Mouse (Mus musculus): ENCODE measurements around the gene Coch. TPM values are rescaled to one million over a fixed set of nuclear protein-coding genes. Genes with fewer than 3 reads are reported as not detected.
"Not testable (repeated sequence)": the region's sequence is repeated elsewhere in the genome, so short reads cannot be mapped to it uniquely, and the experiment has no call there.

The Coch gene
- polyA plus RNA-seq (2016; fragmentation: Nextera tagmentation; extraction: Ambion mirVana), result 4.1 and 4.6 TPM in 2 replicates

- Histone ChIP-seq H3K27me3 (peaks cover 42% of the 10 kb centered on the region), H3K9ac (peak within 1 kb of the TSS; percentile 62), H3K9me3 (no peaks in the 10 kb centered on the region), H3K4me3 (peak within 1 kb of the TSS; percentile 61), H3K36me3 (no peaks in the 10 kb centered on the region), H3K27ac (no peak within 1 kb of the TSS), H3K4me1 (peaks cover 7% of the 10 kb centered on the region; the same call in 1 of the 2 replicates), H3K4me2 (replicated peaks) (peak within 1 kb of the TSS; percentile 94)
- WGBS, result under 1% methylated on average over 73 of the region's 79 CpGs
- ATAC-seq (ENCODE audit: insufficient number of reproducible peaks, insufficient read depth, low FRiP score, low TSS enrichment), result peak; percentile 85
These were observed at the start of gene Coch for GRCm38 (mm10) chr12:51593229-51594029. Gene Coch (plus strand): TSS chr12:51593341.

GRCm38 (mm10) chr12:51543402-51543960 is 49.7 kb upstream of the Coch start:
- Histone ChIP-seq H3K27ac (no peak overlapping the region), H3K9ac (no peak overlapping the region), H3K4me3 (no peak overlapping the region), H3K9me3 (no peaks in the 10 kb centered on the region), H3K4me1 (no peaks in the 10 kb centered on the region), H3K36me3 (no peaks in the 10 kb centered on the region), H3K4me2 (replicated peaks) (no peak overlapping the region), H3K27me3 (no peaks in the 10 kb centered on the region)
- 72% methylated on average over 9 of the region's 9 CpGs for WGBS
- no peak for ATAC-seq (ENCODE audit: insufficient number of reproducible peaks, insufficient read depth, low FRiP score, low TSS enrichment)

GRCm38 (mm10) chr12:51555041-51555440 is 38.1 kb upstream of the Coch start:
- H3K9me3 ChIP-seq, result no peaks in the 10 kb centered on the region
- no peak overlapping the region for H3K9ac ChIP-seq
- H3K27me3 ChIP-seq, result no peaks in the 10 kb centered on the region
- WGBS, result 94% methylated on average over 1 of the region's 1 CpGs
- no peak for ATAC-seq (ENCODE audit: insufficient number of reproducible peaks, insufficient read depth, low FRiP score, low TSS enrichment)
- H3K36me3 ChIP-seq, result no peaks in the 10 kb centered on the region
- no peak overlapping the region for H3K27ac ChIP-seq
- no peaks in the 10 kb centered on the region for H3K4me1 ChIP-seq
- no peak overlapping the region for H3K4me2 ChIP-seq (replicated peaks)
- H3K4me3 ChIP-seq, result no peak overlapping the region

GRCm38 (mm10) chr12:51561416-51561815 is 31.7 kb upstream of the Coch start:
- H3K9ac ChIP-seq, result no peak overlapping the region
- no peak overlapping the region for H3K27ac ChIP-seq
- no peaks in the 10 kb centered on the region for H3K36me3 ChIP-seq
- 80% methylated on average over 9 of the region's 9 CpGs for WGBS
- ATAC-seq (ENCODE audit: insufficient number of reproducible peaks, insufficient read depth, low FRiP score, low TSS enrichment), result no peak
- H3K4me1 ChIP-seq, result no peaks in the 10 kb centered on the region
- peaks cover 8% of the 10 kb centered on the region; the same call in 1 of the 2 replicates for H3K9me3 ChIP-seq
- no peak overlapping the region for H3K4me3 ChIP-seq
- H3K27me3 ChIP-seq, result no peaks in the 10 kb centered on the region
- H3K4me2 ChIP-seq (replicated peaks), result no peak overlapping the region

GRCm38 (mm10) chr12:51567225-51567624 is 25.9 kb upstream of the Coch start:
- peaks cover 11% of the 10 kb centered on the region; the same call in 1 of the 2 replicates for H3K9me3 ChIP-seq
- no peak for ATAC-seq (ENCODE audit: insufficient number of reproducible peaks, insufficient read depth, low FRiP score, low TSS enrichment)
- H3K36me3 ChIP-seq, result no peaks in the 10 kb centered on the region
- no peak overlapping the region for H3K9ac ChIP-seq
- 0 out of 2 replicates have a peak, but pooled peaks cover 4% of the 10 kb centered on the region for H3K4me1 ChIP-seq
- WGBS, result 73% methylated on average over 7 of the region's 7 CpGs
- H3K4me2 ChIP-seq (replicated peaks), result no peak overlapping the region
- H3K27ac ChIP-seq, result no peak overlapping the region
- H3K27me3 ChIP-seq, result no peaks in the 10 kb centered on the region
- H3K4me3 ChIP-seq, result no peak overlapping the region

GRCm38 (mm10) chr12:51569472-51569871 is 23.7 kb upstream of the Coch start:
- Histone ChIP-seq H3K27ac (no peak overlapping the region), H3K4me3 (no peak overlapping the region), H3K27me3 (no peaks in the 10 kb centered on the region), H3K36me3 (no peaks in the 10 kb centered on the region), H3K4me1 (0 out of 2 replicates have a peak, but pooled peaks cover 4% of the 10 kb centered on the region), H3K4me2 (replicated peaks) (no peak overlapping the region), H3K9me3 (peaks cover 11% of the 10 kb centered on the region; the same call in 1 of the 2 replicates), H3K9ac (no peak overlapping the region)
- no peak for ATAC-seq (ENCODE audit: insufficient number of reproducible peaks, insufficient read depth, low FRiP score, low TSS enrichment)
- 88% methylated on average over 8 of the region's 8 CpGs for WGBS

- H3K9ac ChIP-seq, result no peak overlapping the region
- H3K4me3 ChIP-seq, result no peak overlapping the region
- no peak for ATAC-seq (ENCODE audit: insufficient number of reproducible peaks, insufficient read depth, low FRiP score, low TSS enrichment)
- H3K4me2 ChIP-seq (replicated peaks), result no peak overlapping the region
- WGBS, result 68% methylated on average over 7 of the region's 7 CpGs
- no peak overlapping the region for H3K27ac ChIP-seq
- no peaks in the 10 kb centered on the region for H3K36me3 ChIP-seq
- 0 out of 2 replicates have a peak, but pooled peaks cover 4% of the 10 kb centered on the region for H3K4me1 ChIP-seq
- H3K27me3 ChIP-seq, result no peaks in the 10 kb centered on the region
- H3K9me3 ChIP-seq, result peaks cover 11% of the 10 kb centered on the region; the same call in 1 of the 2 replicates
These were observed 23.2 kb upstream of the Coch start for GRCm38 (mm10) chr12:51569944-51570343.

- no peak overlapping the region for H3K9ac ChIP-seq
- 85% methylated on average over 4 of the region's 4 CpGs for WGBS
- H3K27ac ChIP-seq, result no peak overlapping the region
- H3K36me3 ChIP-seq, result no peaks in the 10 kb centered on the region
- H3K4me3 ChIP-seq, result no peak overlapping the region
- no peaks in the 10 kb centered on the region for H3K27me3 ChIP-seq
- no peaks in the 10 kb centered on the region for H3K9me3 ChIP-seq
- no peak for ATAC-seq (ENCODE audit: insufficient number of reproducible peaks, insufficient read depth, low FRiP score, low TSS enrichment)
- no peak overlapping the region for H3K4me2 ChIP-seq (replicated peaks)
- H3K4me1 ChIP-seq, result 0 out of 2 replicates have a peak, but pooled peaks cover 4% of the 10 kb centered on the region
These were observed 20.5 kb upstream of the Coch start for GRCm38 (mm10) chr12:51572651-51573050.

- WGBS, result 85% methylated on average over 2 of the region's 2 CpGs
- ATAC-seq (ENCODE audit: insufficient number of reproducible peaks, insufficient read depth, low FRiP score, low TSS enrichment), result not testable (repeated sequence)
These were observed 15.3 kb upstream of the Coch start for GRCm38 (mm10) chr12:51577816-51578215.

GRCm38 (mm10) chr12:51589263-51589662 is 3.9 kb upstream of the Coch start:
- 88% methylated on average over 5 of the region's 5 CpGs for WGBS
- Histone ChIP-seq H3K36me3 (no peaks in the 10 kb centered on the region), H3K9ac (no peak overlapping the region), H3K27ac (no peak overlapping the region), H3K4me1 (peaks cover 5% of the 10 kb centered on the region; the same call in 1 of the 2 replicates), H3K27me3 (peaks cover 25% of the 10 kb centered on the region), H3K4me2 (replicated peaks) (no peak overlapping the region), H3K4me3 (no peak overlapping the region), H3K9me3 (no peaks in the 10 kb centered on the region)
- ATAC-seq (ENCODE audit: insufficient number of reproducible peaks, insufficient read depth, low FRiP score, low TSS enrichment), result no peak

More at GRCm38 (mm10) chr12:51577816-51578215, 15.3 kb upstream of the Coch start:
- H3K4me1 ChIP-seq; H3K4me2 ChIP-seq (replicated peaks); H3K27me3 ChIP-seq; H3K9me3 ChIP-seq; H3K9ac ChIP-seq; H3K36me3 ChIP-seq; H3K4me3 ChIP-seq; H3K27ac ChIP-seq: not testable (repeated sequence)

- Histone ChIP-seq H3K4me1 (peaks cover 7% of the 10 kb centered on the region; the same call in 1 of the 2 replicates), H3K36me3 (no peaks in the 10 kb centered on the region), H3K9me3 (no peaks in the 10 kb centered on the region), H3K9ac (no peak overlapping the region), H3K4me2 (replicated peaks) (no peak overlapping the region), H3K4me3 (no peak overlapping the region), H3K27me3 (peaks cover 42% of the 10 kb centered on the region), H3K27ac (no peak overlapping the region)
- no peak for ATAC-seq (ENCODE audit: insufficient number of reproducible peaks, insufficient read depth, low FRiP score, low TSS enrichment)
- 67% methylated on average over 8 of the region's 8 CpGs for WGBS
These were observed 1.2 kb upstream of the Coch start for GRCm38 (mm10) chr12:51591921-51592320.

- Histone ChIP-seq H3K4me3 (peak overlapping the region; percentile 61), H3K36me3 (no peaks in the 10 kb centered on the region), H3K9me3 (no peaks in the 10 kb centered on the region), H3K9ac (peak overlapping the region; percentile 62; the same call in 1 of the 2 replicates), H3K27ac (no peak overlapping the region), H3K27me3 (peaks cover 42% of the 10 kb centered on the region), H3K4me1 (peaks cover 7% of the 10 kb centered on the region; the same call in 1 of the 2 replicates), H3K4me2 (replicated peaks) (peak overlapping the region; percentile 94)
- ATAC-seq (ENCODE audit: insufficient number of reproducible peaks, insufficient read depth, low FRiP score, low TSS enrichment), result peak; percentile 50; the same call in 1 of the 2 replicates
- under 1% methylated on average over 20 of the region's 21 CpGs for WGBS
These were observed 283 bp upstream of the Coch start for GRCm38 (mm10) chr12:51592888-51593228.

Data from embryonic facial prominence, embryonic 12.5 days (tissue).